Mouse (Mus musculus): ENCODE results near the gene Gpx8.

DNA sequence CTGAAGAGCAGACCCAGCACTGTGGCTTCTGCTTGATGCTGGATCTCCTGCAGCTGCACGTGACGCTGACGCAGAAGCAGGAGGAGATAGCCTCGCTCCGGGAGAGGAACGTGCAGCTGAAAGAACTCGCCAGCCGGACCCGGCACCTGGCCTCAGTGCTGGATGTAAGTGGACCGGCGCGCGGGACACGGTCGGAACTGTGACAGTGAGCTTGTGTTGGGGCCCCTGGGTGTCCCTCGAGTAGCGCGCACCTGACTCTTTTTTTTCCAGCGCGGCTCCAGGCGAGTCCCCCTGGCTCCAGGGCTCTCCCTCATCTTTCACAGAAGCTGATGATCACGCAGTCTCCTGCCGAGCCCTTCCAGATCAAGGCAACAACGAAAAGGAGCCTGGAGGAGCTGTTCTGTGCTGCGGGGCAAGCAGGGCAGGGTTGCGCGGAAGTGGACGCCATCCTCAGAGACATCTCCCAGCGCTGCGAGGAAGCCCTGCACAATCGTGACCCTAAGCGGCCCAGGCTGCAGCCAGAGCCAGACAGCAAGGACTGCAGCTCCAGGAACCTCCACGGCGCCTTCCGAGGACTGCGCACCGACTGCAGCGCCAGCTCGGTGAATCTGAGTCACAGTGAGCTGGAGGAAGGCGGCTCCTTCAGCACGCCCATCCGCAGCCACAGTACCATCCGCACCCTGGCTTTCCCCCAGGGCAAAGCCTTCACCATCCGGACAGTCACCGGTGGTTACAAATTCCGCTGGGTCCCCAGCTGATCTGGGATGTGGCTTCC, 47.6 kb downstream of the Gpx8 start:
- no peak for TF ChIP-seq POLR2A (IDR thresholded peaks at IDR 0.05; ENCODE audit: insufficient read length, low read depth)
- no peak for TF ChIP-seq E2F4 (IDR thresholded peaks at IDR 0.05; ENCODE audit: insufficient read depth)

All from myocyte (in vitro differentiated cells).